Mouse (Mus musculus) spleen, postnatal 14 days (tissue): ENCODE data around the gene Arl1.
"Not testable (repeated sequence)": the region's sequence is repeated elsewhere in the genome, so short reads cannot be mapped to it uniquely, and the experiment has no call there.

Source experiments
- DNase-seq, 2 experiments: peaks; one replicate each; pipeline ENCODE4 v3.0.0; 2021 to 2022; ENCODE audit warnings: low spot score in 2 of 2

Arl1 gene

GRCm38 (mm10) chr10:88761524-88762212 is 31.0 kb downstream of the Arl1 start:
- no peak for DNase-seq

- no peak for DNase-seq
Measured at GRCm38 (mm10) chr10:88765431-88766142, 34.9 kb downstream of the Arl1 start.

GRCm38 (mm10) chr10:88768961-88769360 is 38.3 kb downstream of the Arl1 start:
- DNase-seq: no peak

- DNase-seq: no peak
Measured at GRCm38 (mm10) chr10:88769676-88770075, 39.0 kb downstream of the Arl1 start.

- DNase-seq: not testable (repeated sequence)
Measured at GRCm38 (mm10) chr10:88772965-88773364, 42.3 kb downstream of the Arl1 start.

GRCm38 (mm10) chr10:88776206-88776605 is 45.5 kb downstream of the Arl1 start:
- DNase-seq: no peak

GRCm38 (mm10) chr10:88780716-88781115 is 50.1 kb downstream of the Arl1 start:
- DNase-seq: no peak

GRCm38 (mm10) chr10:88783135-88783534 is 52.5 kb downstream of the Arl1 start:
- not testable (repeated sequence) for DNase-seq

- no peak for DNase-seq
Measured at GRCm38 (mm10) chr10:88783941-88784340, 53.3 kb downstream of the Arl1 start.

GRCm38 (mm10) chr10:88784513-88784931 is 53.9 kb downstream of the Arl1 start:
- no peak for DNase-seq

GRCm38 (mm10) chr10:88793671-88794070 is 63.0 kb downstream of the Arl1 start:
- no peak for DNase-seq
